Mouse (Mus musculus) stomach, postnatal 0 days (tissue): ENCODE data around the gene Sppl2c.

Experiments
- CTCF ChIP-seq: IDR thresholded peaks from 2 replicates; pipeline ENCODE4 v1.5.1; 2016; ENCODE audit warnings: antibody characterized with exemption, low read depth, mild to moderate bottlenecking, moderate library complexity
- EP300 ChIP-seq: optimal IDR thresholded peaks from 2 replicates; pipeline ENCODE3; 2016; ENCODE audit warnings: antibody characterized with exemption

GRCm38 (mm10) chr11:104197861-104198260 lies 11.7 kb downstream of the Sppl2c start:
- TF ChIP-seq CTCF (no peak), EP300 (no peak)
